Mouse (Mus musculus): ENCODE results near the gene Vill.

- TF ChIP-seq CTCF (conservative IDR thresholded peaks at IDR 0.05; ENCODE audit: low read length) (no peak), NANOG (IDR thresholded peaks at IDR 0.05; ENCODE audit: borderline replicate concordance, low read length) (no peak), POU5F1 (IDR thresholded peaks at IDR 0.05; ENCODE audit: borderline replicate concordance, low read length) (no peak)
Observed at GRCm38 (mm10) chr9:119033111-119033921, 19.3 kb upstream of the Vill start.
